Mouse (Mus musculus) cortical plate, adult 2 months (tissue): Measurements from ENCODE around the gene Zfyve9.

Experiments
- CTCF ChIP-seq: fragments of 200-500 bp; IDR thresholded peaks from 2 replicates; pipeline ENCODE4 v1.5.1; 2011; ENCODE audit warnings: mild to moderate bottlenecking, control low read depth, low read length; ENCODE audit not compliant: insufficient read depth; ENCODE audit errors: extremely low read depth
- POLR2A ChIP-seq: fragments of 200-500 bp; IDR thresholded peaks from 2 replicates; pipeline ENCODE4 v1.6.1; 2011; ENCODE audit warnings: mild to moderate bottlenecking, low read length, control low read depth; ENCODE audit not compliant: insufficient read depth; ENCODE audit errors: extremely low read depth

GRCm38 (mm10) chr4:108634696-108635095 lies 145.9 kb downstream of the Zfyve9 start:
- TF ChIP-seq POLR2A, result no peak
- TF ChIP-seq CTCF, result no peak
